Mouse (Mus musculus): ENCODE measurements at regions not wholly inside any gene's neighbourhood (a gene's known extent, or its start where the extent isn't known, plus 50 kb on each side); places are given as distances from the start of the nearest gene placed in this dataset.

GRCm38 (mm10) chr4:82160233-82160632 lies 545.3 kb downstream of the Nfib start:
- TF ChIP-seq CTCF (IDR thresholded peaks at IDR 0.05; ENCODE audit: low read depth, low read length) (no peak), POLR2A (IDR thresholded peaks at IDR 0.05; ENCODE audit: extremely low read depth, insufficient read depth, low read length) (no peak)
- Histone ChIP-seq H3K36me3 (ENCODE audit: control insufficient read depth, insufficient read depth, low read length) (no peaks in the 10 kb centered on the region), H3K27me3 (ENCODE audit: control insufficient read depth, insufficient read depth, low read length) (no peaks in the 10 kb centered on the region), H3K79me2 (ENCODE audit: control insufficient read depth, insufficient read depth, low read length) (no peaks in the 10 kb centered on the region), H3K9ac (ENCODE audit: low read depth, low read length) (no peak overlapping the region), H3K27ac (replicated peaks; ENCODE audit: insufficient read depth, low read depth, low read length) (no peak overlapping the region), H3K4me1 (ENCODE audit: control insufficient read depth, insufficient read depth, low read length) (no peaks in the 10 kb centered on the region), H3K4me3 (ENCODE audit: insufficient read depth, low read depth, low read length) (no peak overlapping the region)
- 62% methylated on average over 5 of the region's 5 CpGs for WGBS
- DNase-seq (ENCODE audit: extremely low read depth, low read depth, low spot score) = no peak

- TF ChIP-seq CTCF (IDR thresholded peaks at IDR 0.05; ENCODE audit: low read depth, low read length) (no peak), POLR2A (IDR thresholded peaks at IDR 0.05; ENCODE audit: extremely low read depth, insufficient read depth, low read length) (no peak)
- Histone ChIP-seq H3K4me1 (ENCODE audit: control insufficient read depth, insufficient read depth, low read length) (peaks cover 2% of the 10 kb centered on the region), H3K9ac (ENCODE audit: low read depth, low read length) (no peak overlapping the region), H3K27me3 (ENCODE audit: control insufficient read depth, insufficient read depth, low read length) (no peaks in the 10 kb centered on the region), H3K79me2 (ENCODE audit: control insufficient read depth, insufficient read depth, low read length) (no peaks in the 10 kb centered on the region), H3K36me3 (ENCODE audit: control insufficient read depth, insufficient read depth, low read length) (no peaks in the 10 kb centered on the region), H3K4me3 (ENCODE audit: insufficient read depth, low read depth, low read length) (no peak overlapping the region), H3K27ac (replicated peaks; ENCODE audit: insufficient read depth, low read depth, low read length) (no peak overlapping the region)
- 66% methylated on average over 7 of the region's 7 CpGs for WGBS
- peak; percentile 24 for DNase-seq (ENCODE audit: extremely low read depth, low read depth, low spot score)
These were observed 549.8 kb downstream of the Nfib start for GRCm38 (mm10) chr4:82155642-82156320.

- Histone ChIP-seq H3K79me2 (ENCODE audit: control insufficient read depth, insufficient read depth, low read length) (no peaks in the 10 kb centered on the region), H3K4me3 (ENCODE audit: insufficient read depth, low read depth, low read length) (no peak overlapping the region), H3K27me3 (ENCODE audit: control insufficient read depth, insufficient read depth, low read length) (no peaks in the 10 kb centered on the region), H3K27ac (replicated peaks; ENCODE audit: insufficient read depth, low read depth, low read length) (no peak overlapping the region), H3K36me3 (ENCODE audit: control insufficient read depth, insufficient read depth, low read length) (no peaks in the 10 kb centered on the region), H3K9ac (ENCODE audit: low read depth, low read length) (no peak overlapping the region), H3K4me1 (ENCODE audit: control insufficient read depth, insufficient read depth, low read length) (peaks cover 2% of the 10 kb centered on the region)
- 78% methylated on average over 9 of the region's 9 CpGs for WGBS
- DNase-seq (ENCODE audit: extremely low read depth, low read depth, low spot score) = no peak
- no peak for TF ChIP-seq CTCF (IDR thresholded peaks at IDR 0.05; ENCODE audit: low read depth, low read length)
- TF ChIP-seq POLR2A (IDR thresholded peaks at IDR 0.05; ENCODE audit: extremely low read depth, insufficient read depth, low read length) = no peak
These were observed 551.5 kb downstream of the Nfib start for GRCm38 (mm10) chr4:82154021-82154555.

- Histone ChIP-seq H3K9ac (ENCODE audit: low read depth, low read length) (no peak overlapping the region), H3K79me2 (ENCODE audit: control insufficient read depth, insufficient read depth, low read length) (no peaks in the 10 kb centered on the region), H3K4me3 (ENCODE audit: insufficient read depth, low read depth, low read length) (no peak overlapping the region), H3K27me3 (ENCODE audit: control insufficient read depth, insufficient read depth, low read length) (no peaks in the 10 kb centered on the region), H3K27ac (replicated peaks; ENCODE audit: insufficient read depth, low read depth, low read length) (no peak overlapping the region), H3K36me3 (ENCODE audit: control insufficient read depth, insufficient read depth, low read length) (no peaks in the 10 kb centered on the region), H3K4me1 (ENCODE audit: control insufficient read depth, insufficient read depth, low read length) (peaks cover 2% of the 10 kb centered on the region)
- TF ChIP-seq POLR2A (IDR thresholded peaks at IDR 0.05; ENCODE audit: extremely low read depth, insufficient read depth, low read length) (no peak), CTCF (IDR thresholded peaks at IDR 0.05; ENCODE audit: low read depth, low read length) (no peak)
- 85% methylated on average over 5 of the region's 5 CpGs for WGBS
- no peak for DNase-seq (ENCODE audit: extremely low read depth, low read depth, low spot score)
These were observed 551.9 kb downstream of the Nfib start for GRCm38 (mm10) chr4:82153604-82154003.

GRCm38 (mm10) chr4:82149957-82150356 lies 555.6 kb downstream of the Nfib start:
- DNase-seq (ENCODE audit: extremely low read depth, low read depth, low spot score) = no peak
- H3K79me2 ChIP-seq (ENCODE audit: control insufficient read depth, insufficient read depth, low read length) = no peaks in the 10 kb centered on the region
- peaks cover 2% of the 10 kb centered on the region for H3K4me1 ChIP-seq (ENCODE audit: control insufficient read depth, insufficient read depth, low read length)
- H3K9ac ChIP-seq (ENCODE audit: low read depth, low read length) = no peak overlapping the region
- TF ChIP-seq CTCF (IDR thresholded peaks at IDR 0.05; ENCODE audit: low read depth, low read length) (no peak), POLR2A (IDR thresholded peaks at IDR 0.05; ENCODE audit: extremely low read depth, insufficient read depth, low read length) (no peak)
- no peak overlapping the region for H3K4me3 ChIP-seq (ENCODE audit: insufficient read depth, low read depth, low read length)
- no peak overlapping the region for H3K27ac ChIP-seq (replicated peaks; ENCODE audit: insufficient read depth, low read depth, low read length)
- WGBS = 92% methylated on average over 1 of the region's 1 CpGs
- no peaks in the 10 kb centered on the region for H3K27me3 ChIP-seq (ENCODE audit: control insufficient read depth, insufficient read depth, low read length)
- no peaks in the 10 kb centered on the region for H3K36me3 ChIP-seq (ENCODE audit: control insufficient read depth, insufficient read depth, low read length)

All from liver, adult 2 months (tissue).